Mouse (Mus musculus): Measurements from ENCODE around the gene Tbc1d24. TPM values are rescaled to one million over a fixed set of nuclear protein-coding genes. Genes with fewer than 3 reads are reported as not detected.

Gene Tbc1d24
- total RNA-seq (2023), result 1.4 TPM

DNA sequence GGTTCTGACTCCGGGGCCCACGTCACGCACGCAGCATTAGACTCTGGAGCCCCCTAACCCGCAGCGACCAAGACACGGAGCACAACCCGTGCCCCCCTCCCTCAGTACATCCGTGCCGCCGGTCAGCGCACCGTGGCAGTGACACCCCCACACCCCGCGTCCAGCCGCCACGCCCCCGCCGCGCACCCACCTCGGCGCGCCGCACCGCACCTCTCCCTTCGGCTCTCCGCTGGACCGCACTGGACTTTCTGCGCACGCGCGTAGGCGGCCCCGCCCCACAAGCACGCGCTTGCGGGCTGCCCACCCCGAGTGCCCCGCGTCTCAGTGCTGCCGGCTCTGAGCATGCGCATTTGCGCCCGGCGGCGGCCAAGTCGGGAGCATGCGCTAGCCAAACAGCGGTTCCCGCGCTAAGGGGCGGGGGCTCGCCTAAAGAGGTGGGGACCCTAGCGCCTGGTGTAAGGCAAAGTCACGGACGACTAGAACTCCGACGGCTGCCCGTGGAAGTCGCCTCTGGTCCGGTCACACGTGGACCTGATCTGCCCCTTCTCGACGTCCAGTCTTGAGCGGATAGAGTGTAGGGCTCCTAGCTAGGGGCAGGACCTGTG, at the start of gene Tbc1d24:
Gene Tbc1d24, minus strand, starts transcription at position 279 of the 605 bp plus-strand sequence.

GRCm38 (mm10) chr17:24251320-24252069, 46.1 kb upstream of the Tbc1d24 start, which contains the start of gene Ccnf:
TSS of gene Ccnf (minus strand) at chr17:24251484.

DNA sequence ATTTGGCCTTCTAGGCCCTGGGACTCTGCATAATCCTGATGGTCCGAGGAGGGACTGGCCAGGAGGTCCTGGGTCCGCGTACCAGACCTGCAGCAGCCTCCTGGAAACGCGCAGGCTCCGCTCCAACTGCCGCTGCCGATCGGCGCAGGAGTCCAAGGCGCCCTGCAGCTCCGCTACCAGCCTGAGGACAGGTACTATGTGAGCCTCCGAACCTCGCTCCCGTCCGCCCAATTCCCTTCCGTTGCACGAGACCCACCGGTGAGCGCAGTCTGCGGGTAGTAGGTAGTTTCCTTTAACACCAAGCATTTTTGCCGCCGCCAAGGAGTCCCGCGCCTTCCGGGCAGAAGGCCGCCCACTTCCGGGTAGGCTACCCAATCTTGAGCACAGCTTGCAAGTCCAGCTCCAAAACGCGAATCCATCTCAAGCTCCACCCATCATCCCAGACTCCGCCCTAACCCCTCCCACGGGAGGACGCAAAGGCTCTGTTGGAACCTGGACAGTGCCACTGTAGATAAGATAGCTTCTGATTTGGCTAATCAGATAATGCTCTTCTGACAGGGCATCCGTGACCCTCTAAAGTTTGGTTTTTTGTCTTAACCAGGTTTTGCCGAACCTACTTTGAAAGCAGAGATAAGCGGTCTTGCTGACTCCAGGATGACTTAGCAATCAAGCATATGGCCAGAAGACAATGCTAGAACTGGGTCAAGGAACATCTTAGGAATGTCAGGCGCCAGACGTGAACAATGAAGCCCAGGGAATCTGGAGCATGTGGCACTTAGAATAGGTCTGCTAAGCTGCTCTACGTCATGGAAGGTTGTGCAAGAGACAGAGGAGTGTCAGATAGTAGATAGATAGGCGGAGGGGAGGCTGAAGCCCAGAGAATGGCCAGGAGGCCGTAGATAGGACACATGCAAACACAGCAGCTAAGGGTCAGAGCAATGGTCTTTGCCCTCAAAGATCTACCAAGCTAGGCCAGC, 15.4 kb upstream of the Tbc1d24 start, which contains the start of gene Tedc2:
Gene Tedc2, minus strand, starts transcription at position 417 of the 977 bp plus-strand sequence.

GRCm38 (mm10) chr17:24209043-24209915, 3.9 kb upstream of the Tbc1d24 start, which contains the start of gene Ntn3:
TSS of gene Ntn3 (minus strand) at chr17:24209531.

DNA sequence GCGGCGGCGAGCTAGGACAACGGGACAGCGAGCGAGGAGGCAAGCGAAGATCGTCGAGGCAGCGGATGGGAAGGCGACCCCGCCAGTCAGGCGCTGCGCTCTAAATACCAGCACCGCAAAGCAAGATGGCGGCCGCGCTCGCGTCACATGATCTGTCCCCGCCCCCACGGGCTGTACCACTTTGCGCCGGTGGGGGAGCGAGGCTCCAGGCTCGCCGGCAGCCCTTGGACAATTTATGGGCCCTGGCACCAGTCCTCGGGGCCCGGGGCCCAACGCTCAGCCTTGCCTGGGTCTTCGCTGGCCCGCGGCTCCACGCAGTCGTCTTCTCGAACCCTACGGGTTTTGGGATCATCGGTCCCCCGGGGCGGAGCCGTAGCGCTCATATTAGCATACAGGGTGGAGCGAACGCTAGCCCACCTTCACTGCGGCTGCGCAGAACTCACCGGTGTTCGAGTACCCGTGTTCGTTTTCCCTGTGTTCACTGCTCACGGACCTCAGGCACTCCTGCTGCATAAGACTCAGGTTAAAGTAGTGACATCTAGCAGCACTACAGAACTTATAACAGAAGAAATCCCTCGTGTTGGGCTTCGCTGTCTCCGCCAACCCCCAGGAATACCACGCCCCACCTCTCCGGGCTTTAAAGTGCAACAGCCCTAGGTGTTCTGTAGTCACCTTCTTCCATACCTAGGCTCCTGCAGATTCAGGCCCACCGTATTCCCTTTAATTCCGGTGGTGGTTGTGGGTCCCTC, 35.9 kb downstream of the Tbc1d24 start, which contains the start of gene Atp6v0c:
Gene Atp6v0c, minus strand, starts transcription at position 386 of the 749 bp plus-strand sequence.

GRCm38 (mm10) chr17:24163176-24163962, 42.0 kb downstream of the Tbc1d24 start, which contains the start of gene Amdhd2:
TSS of gene Amdhd2 (minus strand) at chr17:24163766.

DNA sequence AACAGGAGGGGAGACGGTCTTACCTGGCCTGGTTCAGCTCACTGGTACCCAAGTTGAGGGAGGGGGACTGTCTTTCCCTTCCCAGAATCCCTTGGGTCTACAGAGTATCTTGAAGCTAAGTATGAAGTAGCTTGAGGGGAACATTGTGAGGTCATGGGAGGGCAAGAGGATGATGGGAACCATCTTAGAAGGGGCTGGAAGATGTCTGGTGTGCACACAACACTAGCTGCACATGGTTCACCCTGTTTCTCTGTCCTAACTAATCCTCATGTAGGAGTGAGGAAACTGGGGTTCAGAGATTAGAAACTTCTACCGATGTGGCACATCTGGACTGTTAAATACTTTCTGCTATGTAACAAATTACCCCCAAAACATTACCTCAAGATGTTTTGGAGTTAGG, 54.5 kb downstream of the Tbc1d24 start, which contains the start of gene Pdpk1:
Gene Pdpk1, minus strand, starts transcription at position 101 of the 400 bp plus-strand sequence.

Other genes with a start within 250 kb of the Tbc1d24 start
- 0.50 TPM for gene Prss30, start 225.0 kb downstream of the Tbc1d24 start, total RNA-seq (2023)
- gene Prss22, start 207.5 kb downstream of the Tbc1d24 start, total RNA-seq (2023), result not detected
- gene Prss27, start 167.4 kb downstream of the Tbc1d24 start, total RNA-seq (2023), result not detected
- gene Kctd5, start 132.1 kb downstream of the Tbc1d24 start, total RNA-seq (2023), result 25.6 TPM
- 77.6 TPM for gene Pdpk1, start 54.6 kb downstream of the Tbc1d24 start, total RNA-seq (2023)
- gene Amdhd2, start 41.8 kb downstream of the Tbc1d24 start, total RNA-seq (2023), result 20.2 TPM
- gene Atp6v0c, start 35.9 kb downstream of the Tbc1d24 start, total RNA-seq (2023), result 166 TPM
- gene Ntn3, start 4.0 kb upstream of the Tbc1d24 start, total RNA-seq (2023), result 0.18 TPM
- 4.7 TPM for gene Tedc2, start 15.3 kb upstream of the Tbc1d24 start, total RNA-seq (2023)
- gene Ccnf, start 45.9 kb upstream of the Tbc1d24 start, total RNA-seq (2023), result 6.7 TPM
- gene Abca17, start 145.5 kb upstream of the Tbc1d24 start, total RNA-seq (2023), result 0.23 TPM
- 42.6 TPM for gene Abca3, start 146.4 kb upstream of the Tbc1d24 start, total RNA-seq (2023)
- 191 TPM for gene Rnps1, start 209.0 kb upstream of the Tbc1d24 start, total RNA-seq (2023)
- 13.7 TPM for gene Eci1, start 221.1 kb upstream of the Tbc1d24 start, total RNA-seq (2023)
- 3.6 TPM for gene Dnase1l2, start 237.5 kb upstream of the Tbc1d24 start, total RNA-seq (2023)

All from CD4-positive naive resting alpha-beta T cell, adult 76 days (primary cell).